ENCODE assay signal across 22 mouse cellular contexts in the genomic region with DNA sequence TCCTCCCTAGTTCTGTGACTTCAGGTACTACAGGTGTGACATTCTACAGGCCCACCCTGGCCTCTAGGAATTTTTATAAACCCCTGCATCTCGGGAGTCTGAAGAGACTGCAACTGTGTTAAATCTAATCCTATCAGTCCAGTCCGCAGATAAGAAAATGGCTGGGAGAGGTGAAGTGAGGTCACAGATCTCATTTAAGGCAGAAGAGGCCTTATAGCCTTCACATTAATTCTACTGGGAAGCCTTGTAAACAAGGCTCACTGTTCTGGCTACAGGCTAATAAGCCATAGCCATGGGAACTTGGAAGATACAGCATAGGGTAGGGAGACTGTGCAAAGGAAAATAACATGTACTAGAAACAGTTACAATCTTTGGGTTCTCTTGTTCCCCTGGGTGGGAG. TPM values are rescaled to one million over a fixed set of nuclear protein-coding genes. Genes with fewer than 3 reads are reported as not detected.
DNase-seq lines count a peak whose midpoint lies in the region; ATAC-seq and TF ChIP-seq lines count a peak whose summit lies in the region.
"Had no signal": no experiment of that assay in that cellular context is flagged by ENCODE, and none has a peak within 500 bp of the region (broad histone marks: within the 10 kb centered on the region; RNA-seq: fewer than 3 reads in every experiment).

No protein-coding gene starts in this region.

- no peak for TF ChIP-seq POLR2A in testis, adult 2 months (IDR thresholded peaks at IDR 0.05; ENCODE audit: control insufficient read depth, low read depth, low read length)

- 70% methylated on average over 2 of the region's 2 CpGs for WGBS in stomach, postnatal 0 days

- no peak for TF ChIP-seq EP300 in stomach, postnatal 0 days (optimal IDR thresholded peaks at IDR 0.05)

- peak; percentile 90 for DNase-seq in heart, adult 11 months
- no peak for DNase-seq in heart, postnatal 36 days
- DNase-seq in layer of hippocampus, adult 2 months (ENCODE audit: low spot score in 2 of 2): no peak
- no peak for DNase-seq in layer of hippocampus, postnatal 14 days (ENCODE audit: low spot score in 2 of 2)
- no peak for DNase-seq in testis, postnatal 14 days (ENCODE audit: low spot score)
- DNase-seq in stomach, postnatal 0 days (ENCODE audit: low spot score): no peak
- DNase-seq: adrenal gland, adult 8-10 months; kidney, postnatal 14 days; layer of hippocampus, postnatal 36 days; lung, postnatal 14 days; thymus, adult 2 months; thymus, postnatal 4 days had no signal

- H3K4me3 ChIP-seq in layer of hippocampus, adult 2 months: no peak overlapping the region
- peak overlapping the region; percentile 77; the same call in 1 of the 2 replicates for H3K4me3 ChIP-seq in testis, adult 2 months (ENCODE audit: control insufficient read depth, low read depth, low read length)
- H3K4me3 ChIP-seq in stomach, postnatal 0 days (ENCODE audit: low read depth, low read length): no peak overlapping the region
- H3K4me3 ChIP-seq: midbrain, embryonic 12.5 days; neural tube, embryonic 12.5 days had no signal

- H3K36me3 ChIP-seq in testis, adult 2 months (ENCODE audit: control insufficient read depth, insufficient read depth, low read length): no peaks in the 10 kb centered on the region
- no peaks in the 10 kb centered on the region for H3K36me3 ChIP-seq in stomach, postnatal 0 days (ENCODE audit: control insufficient read depth, insufficient read depth, low read length)
- H3K36me3 ChIP-seq: forebrain, embryonic 10.5 days; heart, embryonic 10.5 days; hindbrain, embryonic 15.5 days; limb, embryonic 15.5 days; midbrain, embryonic 12.5 days; neural tube, embryonic 12.5 days had no signal

- H3K4me2 ChIP-seq in stomach, postnatal 0 days (replicated peaks; ENCODE audit: low read depth): no peak overlapping the region

- no peak for ATAC-seq in stomach, postnatal 0 days (ENCODE audit: low FRiP score, low TSS enrichment)
- no peak for ATAC-seq in monocyte, adult 5-6 weeks (replicated peaks; ENCODE audit: insufficient number of reproducible peaks, low FRiP score, low TSS enrichment, poor library complexity, severe bottlenecking)
- ATAC-seq: activated CD4-positive, CD25-positive, alpha-beta regulatory T cell, adult 4 months; forebrain, embryonic 16.5 days had no signal

- H3K9me3 ChIP-seq in stomach, postnatal 0 days (ENCODE audit: control insufficient read depth, low read length): no peaks in the 10 kb centered on the region
- H3K9me3 ChIP-seq: forebrain, embryonic 10.5 days; heart, embryonic 10.5 days; hindbrain, embryonic 15.5 days; limb, embryonic 15.5 days; midbrain, embryonic 12.5 days; neural tube, embryonic 12.5 days had no signal

- peaks cover 3% of the 10 kb centered on the region; the same call in 1 of the 2 replicates for H3K27me3 ChIP-seq in testis, adult 2 months (ENCODE audit: control insufficient read depth, insufficient read depth, low read length)
- H3K27me3 ChIP-seq in stomach, postnatal 0 days (ENCODE audit: control insufficient read depth, insufficient read depth, low read length): no peaks in the 10 kb centered on the region

- peak overlapping the region; percentile 99 for H3K27ac ChIP-seq in layer of hippocampus, adult 2 months
- H3K27ac ChIP-seq in testis, adult 2 months (ENCODE audit: control insufficient read depth, insufficient read depth, low read depth, low read length): peak overlapping the region; percentile 84
- H3K27ac ChIP-seq in stomach, postnatal 0 days (replicated peaks): peak overlapping the region; percentile 99; the same call in 1 of the 2 replicates
- H3K27ac ChIP-seq: heart, embryonic 10.5 days; hindbrain, embryonic 15.5 days; limb, embryonic 15.5 days; midbrain, embryonic 12.5 days; neural tube, embryonic 12.5 days had no signal

- no peak overlapping the region for H3K9ac ChIP-seq in stomach, postnatal 0 days (ENCODE audit: low read length)
- H3K9ac ChIP-seq: hindbrain, embryonic 15.5 days; limb, embryonic 15.5 days; neural tube, embryonic 12.5 days had no signal

- H3K4me1 ChIP-seq in testis, adult 2 months (ENCODE audit: control insufficient read depth, insufficient read depth, low read length): peaks cover 21% of the 10 kb centered on the region
- peaks cover 5% of the 10 kb centered on the region; the same call in 1 of the 2 replicates for H3K4me1 ChIP-seq in stomach, postnatal 0 days (replicated peaks; ENCODE audit: control insufficient read depth, insufficient read depth)

- TF ChIP-seq CTCF in layer of hippocampus, adult 2 months (conservative IDR thresholded peaks at IDR 0.05): no peak
- TF ChIP-seq CTCF in testis, adult 2 months (IDR thresholded peaks at IDR 0.05; ENCODE audit: control insufficient read depth, insufficient read depth, insufficient replicate concordance, low read depth, low read length): no peak
- no peak for TF ChIP-seq CTCF in stomach, postnatal 0 days (IDR thresholded peaks at IDR 0.05; ENCODE audit: low read depth)

- intact Hi-C loops in heart, postnatal 36 days (cut with DNase I): no loop called here

RNA-seq across cellular contexts. Expression of a gene that starts 3.7 kb away (rescaled TPM):
- total RNA-seq in heart, postnatal 36 days (2021): 100 to 1,000 TPM; 135 to 146 TPM
- total RNA-seq in layer of hippocampus, adult 2 months (2021): 100 to 1,000 TPM; 176 to 178 TPM
- total RNA-seq in layer of hippocampus, postnatal 14 days (2021): 100 to 1,000 TPM; 185 to 203 TPM
- 19.7 and 21.4 TPM in 2 replicates for polyA plus RNA-seq in testis, adult 2 months (2012; rRNA removed)
- polyA plus RNA-seq in stomach, postnatal 0 days (2015; fragmentation: Nextera tagmentation; extraction: Ambion mirVana): 11.3 and 17.4 TPM in 2 replicates
- total RNA-seq in monocyte, adult 5-6 weeks (2017): 24.5 to 29.0 TPM (median 24.6 TPM) in 3 replicates
